Mouse (Mus musculus) layer of hippocampus, postnatal 36 days (tissue): ENCODE measurements around the gene Mapk7. TPM values are rescaled to one million over a fixed set of nuclear protein-coding genes. Genes with fewer than 3 reads are reported as not detected.

Source experiments
- DNase-seq, 2 experiments: peaks; one replicate each; pipeline ENCODE4 v3.0.0; 2022
- total RNA-seq, 2 experiments: library from RNA; stranded (reverse); gene quantifications; 2 replicates each; pipeline ENCODE4 v1.2.3; 2021

Gene Mapk7
- total RNA-seq, 2 experiments from 2014 or later: 28.8 to 33.1 TPM

- DNase-seq: no peak
Observed at GRCm38 (mm10) chr11:61465422-61465821, 28.8 kb downstream of the Mapk7 start.

GRCm38 (mm10) chr11:61464071-61464470, 30.1 kb downstream of the Mapk7 start:
- no peak for DNase-seq

- peak; percentile 48 to 49 for DNase-seq
Observed at GRCm38 (mm10) chr11:61449499-61450292, 44.5 kb downstream of the Mapk7 start.

GRCm38 (mm10) chr11:61448599-61449225, 45.5 kb downstream of the Mapk7 start:
- peak; percentile 54 to 55 for DNase-seq

GRCm38 (mm10) chr11:61448041-61448440, 46.2 kb downstream of the Mapk7 start:
- no peak for DNase-seq

GRCm38 (mm10) chr11:61447296-61447695, 46.9 kb downstream of the Mapk7 start:
- DNase-seq: no peak

- DNase-seq: no peak
Observed at GRCm38 (mm10) chr11:61443807-61444206, 50.4 kb downstream of the Mapk7 start.

- peak; percentile 23 to 32 for DNase-seq
Observed at GRCm38 (mm10) chr11:61441670-61442069, 52.5 kb downstream of the Mapk7 start.

GRCm38 (mm10) chr11:61440416-61440815, 53.8 kb downstream of the Mapk7 start:
- no peak for DNase-seq

GRCm38 (mm10) chr11:61439170-61439569, 55.0 kb downstream of the Mapk7 start:
- no peak for DNase-seq

Other genes with a start within 250 kb of the Mapk7 start
- 10 to 100 TPM; 57.8 to 60.8 TPM for gene Aldh3a2, start 226.9 kb downstream of the Mapk7 start, total RNA-seq
- under 1 TPM in 1 of 2 experiments, not detected in 1; 0.15 TPM for gene Slc47a2, start 151.5 kb downstream of the Mapk7 start, total RNA-seq
- 1 to 10 TPM in 1 of 2 experiments, under 1 TPM in 1; 0.40 to 3.5 TPM for gene Slc47a1, start 116.1 kb downstream of the Mapk7 start, total RNA-seq
- 100 to 1,000 TPM; 542 to 544 TPM for gene Rnf112, start 40.3 kb downstream of the Mapk7 start, total RNA-seq
- gene Mfap4, start 9.0 kb downstream of the Mapk7 start, total RNA-seq: 1 to 10 TPM; 4.6 to 5.4 TPM
- 10 to 100 TPM; 42.6 TPM for gene B9d1, start 10.7 kb upstream of the Mapk7 start, total RNA-seq
- 100 to 1,000 TPM; 178 to 185 TPM for gene Epn2, start 85.3 kb upstream of the Mapk7 start, total RNA-seq
- 1 to 10 TPM; 4.5 to 6.9 TPM for gene Grap, start 158.9 kb upstream of the Mapk7 start, total RNA-seq
- not detected for gene Fam83g, start 189.7 kb upstream of the Mapk7 start, total RNA-seq
- under 1 TPM; 0.38 to 0.47 TPM for gene Slc5a10, start 226.4 kb upstream of the Mapk7 start, total RNA-seq